Mouse (Mus musculus) C2C12 (cell line): ENCODE measurements at regions not wholly inside any gene's neighbourhood (a gene's known extent, or its start where the extent isn't known, plus 50 kb on each side); places are given as distances from the start of the nearest gene placed in this dataset.

Experiments used
- H3K27me3 ChIP-seq: one replicate; pipeline ENCODE4 v1.6.1; 2011; ENCODE audit not compliant: control insufficient read depth, insufficient read depth, insufficient read length
- H3K36me3 ChIP-seq: one replicate; pipeline ENCODE4 v1.6.1; 2011; ENCODE audit not compliant: control insufficient read depth, insufficient read depth
- H3K4me3 ChIP-seq: one replicate; pipeline ENCODE4 v1.5.1; 2011; ENCODE audit warnings: mild to moderate bottlenecking, control low read depth; ENCODE audit not compliant: poor library complexity, insufficient read depth, severe bottlenecking
- H3K79me2 ChIP-seq: one replicate; pipeline ENCODE4 v1.6.1; 2011; ENCODE audit not compliant: control insufficient read depth, insufficient read depth
- H3K79me3 ChIP-seq: one replicate; pipeline ENCODE4 v1.6.1; 2011; ENCODE audit warnings: low read depth, control low read depth
- H3ac ChIP-seq: one replicate; pipeline ENCODE3; 2011; ENCODE audit warnings: low read depth; ENCODE audit not compliant: control insufficient read depth, insufficient read length
- CEBPB ChIP-seq: IDR thresholded peaks from one replicate; pipeline ENCODE4 v1.6.1; 2011; ENCODE audit warnings: low read depth, mild to moderate bottlenecking, control low read depth, moderate library complexity
- CTCF ChIP-seq: IDR thresholded peaks from one replicate; pipeline ENCODE4 v1.5.1; 2011; ENCODE audit not compliant: control insufficient read depth, insufficient read depth, insufficient read length
- FOSL1 ChIP-seq: IDR thresholded peaks from one replicate; pipeline ENCODE4 v1.8.0; 2011; ENCODE audit warnings: mild to moderate bottlenecking, low read length; ENCODE audit not compliant: poor library complexity, insufficient read depth, severe bottlenecking
- MAX ChIP-seq: IDR thresholded peaks from one replicate; pipeline ENCODE4 v1.6.1; 2011; ENCODE audit warnings: mild to moderate bottlenecking, control low read depth
- MYOD1 ChIP-seq: IDR thresholded peaks from one replicate; pipeline ENCODE4 v1.6.1; 2011; ENCODE audit warnings: low read depth; ENCODE audit not compliant: control insufficient read depth, insufficient read length
- MYOG ChIP-seq: IDR thresholded peaks from one replicate; pipeline ENCODE4 v1.6.1; 2011; ENCODE audit not compliant: control insufficient read depth, insufficient read length; ENCODE audit errors: extremely low read depth
- USF1 ChIP-seq: IDR thresholded peaks from one replicate; pipeline ENCODE4 v1.6.1; 2011; ENCODE audit warnings: low read depth, mild to moderate bottlenecking, control low read depth, moderate library complexity

- Histone ChIP-seq H3K27me3 (peaks cover 10% of the 10 kb centered on the region), H3K79me2 (no peaks in the 10 kb centered on the region), H3ac (no peak overlapping the region), H3K36me3 (no peaks in the 10 kb centered on the region), H3K4me3 (no peak overlapping the region), H3K79me3 (no peaks in the 10 kb centered on the region)
- TF ChIP-seq MYOG (no peak), FOSL1 (no peak), MYOD1 (no peak), MAX (no peak)
These were observed 212.9 kb downstream of the Mef2c start for GRCm38 (mm10) chr13:83716711-83717171.

GRCm38 (mm10) chr13:83717686-83718210 lies 213.9 kb downstream of the Mef2c start:
- no peak overlapping the region for H3K4me3 ChIP-seq
- H3K79me3 ChIP-seq, result no peaks in the 10 kb centered on the region
- H3K79me2 ChIP-seq, result no peaks in the 10 kb centered on the region
- no peak overlapping the region for H3ac ChIP-seq
- H3K27me3 ChIP-seq, result peaks cover 10% of the 10 kb centered on the region
- no peaks in the 10 kb centered on the region for H3K36me3 ChIP-seq
- TF ChIP-seq MAX (no peak), CTCF (no peak), USF1 (peak; percentile 69), MYOG (no peak), CEBPB (no peak)

- TF ChIP-seq MYOG, result no peak
- no peak for TF ChIP-seq CEBPB
- TF ChIP-seq FOSL1, result no peak
- TF ChIP-seq MAX, result no peak
- no peak for TF ChIP-seq MYOD1
- TF ChIP-seq USF1, result no peak
- TF ChIP-seq CTCF, result no peak
- H3K36me3 ChIP-seq, result no peaks in the 10 kb centered on the region
- no peak overlapping the region for H3K4me3 ChIP-seq
- H3K79me2 ChIP-seq, result no peaks in the 10 kb centered on the region
- H3K79me3 ChIP-seq, result no peaks in the 10 kb centered on the region
- no peak overlapping the region for H3ac ChIP-seq
- H3K27me3 ChIP-seq, result peaks cover 7% of the 10 kb centered on the region
These were observed 214.9 kb downstream of the Mef2c start for GRCm38 (mm10) chr13:83718431-83719410.

GRCm38 (mm10) chr13:83719635-83720291 lies 215.9 kb downstream of the Mef2c start:
- H3K79me3 ChIP-seq, result no peaks in the 10 kb centered on the region
- peaks cover 3% of the 10 kb centered on the region for H3K27me3 ChIP-seq
- no peak overlapping the region for H3ac ChIP-seq
- TF ChIP-seq USF1 (no peak), FOSL1 (no peak), CTCF (no peak), MYOD1 (no peak), MAX (no peak), MYOG (no peak), CEBPB (no peak)
- no peak overlapping the region for H3K4me3 ChIP-seq
- no peaks in the 10 kb centered on the region for H3K79me2 ChIP-seq
- no peaks in the 10 kb centered on the region for H3K36me3 ChIP-seq

GRCm38 (mm10) chr13:83720352-83720751 lies 216.5 kb downstream of the Mef2c start:
- TF ChIP-seq USF1 (no peak), CTCF (no peak), FOSL1 (no peak), MAX (no peak), MYOG (no peak)
- no peaks in the 10 kb centered on the region for H3K79me3 ChIP-seq
- no peaks in the 10 kb centered on the region for H3K79me2 ChIP-seq
- peaks cover 3% of the 10 kb centered on the region for H3K27me3 ChIP-seq
- no peak overlapping the region for H3ac ChIP-seq
- H3K4me3 ChIP-seq, result no peak overlapping the region
- H3K36me3 ChIP-seq, result no peaks in the 10 kb centered on the region
